Mouse (Mus musculus) lung, adult 10 weeks (tissue): Measurements from ENCODE around the gene Vmn1r218. TPM values are rescaled to one million over a fixed set of nuclear protein-coding genes. Genes with fewer than 3 reads are reported as not detected.

Experiments used
- polyA plus RNA-seq: library from polyadenylated mRNA; stranded (reverse); fragments of 350-450 nt; fragmentation: Illumina TruSeq; extraction: RNeasy Lipid Tissue Mini Kit (QIAGEN cat#74804); gene quantifications from one replicate; pipeline ENCODE4 v1.2.3, GENCODE M21; 2014; ENCODE audit warnings: low read depth, low replicate concordance; ENCODE audit not compliant: insufficient read depth

The Vmn1r218 gene
- not detected for polyA plus RNA-seq

GRCm38 (mm10) chr13:23133099-23133498 is at the start of gene Vmn1r218:
Gene Vmn1r218, plus strand, starts transcription at chr13:23133155.

GRCm38 (mm10) chr13:23118126-23118525 is 14.8 kb upstream of the Vmn1r218 start, which contains the start of gene Vmn1r217:
Gene Vmn1r217, minus strand, starts transcription at chr13:23118226.

GRCm38 (mm10) chr13:23159012-23159411 is 26.1 kb downstream of the Vmn1r218 start, which contains the start of gene Vmn1r219:
Gene Vmn1r219, plus strand, starts transcription at chr13:23159312.

GRCm38 (mm10) chr13:23187875-23188274 is 54.9 kb downstream of the Vmn1r218 start, which contains the start of gene Vmn1r220:
Gene Vmn1r220, minus strand, starts transcription at chr13:23187975.

Other genes with a start within 250 kb of the Vmn1r218 start
- not detected for gene Vmn1r212, start 248.9 kb upstream of the Vmn1r218 start, polyA plus RNA-seq
- gene Vmn1r213, start 125.5 kb upstream of the Vmn1r218 start, polyA plus RNA-seq, result not detected
- gene Vmn1r214, start 102.7 kb upstream of the Vmn1r218 start, polyA plus RNA-seq, result not detected
- not detected for gene Vmn1r215, start 65.1 kb upstream of the Vmn1r218 start, polyA plus RNA-seq
- not detected for gene Vmn1r217, start 14.9 kb upstream of the Vmn1r218 start, polyA plus RNA-seq
- gene Vmn1r219, start 26.2 kb downstream of the Vmn1r218 start, polyA plus RNA-seq, result not detected
- gene Vmn1r220, start 54.8 kb downstream of the Vmn1r218 start, polyA plus RNA-seq, result not detected
- gene Vmn1r221, start 81.0 kb downstream of the Vmn1r218 start, polyA plus RNA-seq, result not detected
- gene Vmn1r222, start 102.8 kb downstream of the Vmn1r218 start, polyA plus RNA-seq, result not detected
- gene Vmn1r223, start 114.0 kb downstream of the Vmn1r218 start, polyA plus RNA-seq, result not detected
- gene Zfp322a, start 236.1 kb downstream of the Vmn1r218 start, polyA plus RNA-seq, result 7.0 TPM